Mouse (Mus musculus) embryonic facial prominence, embryonic 14.5 days (tissue): ENCODE measurements around the gene Cryba4. TPM values are rescaled to one million over a fixed set of nuclear protein-coding genes. Genes with fewer than 3 reads are reported as not detected.

Experiments
- ATAC-seq: fragments of 200-750 bp; cut with Nextera tagmentation; 2 replicates; pipeline ENCODE4 v1.8.0; 2017; ENCODE audit warnings: low read depth, moderate number of reproducible peaks, moderate TSS enrichment
- DNase-seq: peaks from one replicate; pipeline ENCODE4 v3.0.0-alpha.2; 2015; ENCODE audit warnings: low spot score
- H3K27ac ChIP-seq: fragments of 300-500 bp; sonication (generic); replicated peaks from 2 replicates; pipeline ENCODE4 v1.5.1; 2014; ENCODE audit warnings: low read depth, mild to moderate bottlenecking, low read length, moderate library complexity
- H3K27me3 ChIP-seq: fragments of 300-500 bp; sonication (generic); replicated peaks from 2 replicates; pipeline ENCODE4 v1.6.1; 2014; ENCODE audit warnings: low read length; ENCODE audit not compliant: control insufficient read depth, insufficient read depth
- H3K36me3 ChIP-seq: fragments of 300-500 bp; sonication (generic); 2 replicates; pipeline ENCODE4 v1.6.1; 2014; ENCODE audit warnings: low read length, mixed read lengths; ENCODE audit not compliant: control insufficient read depth, insufficient read depth
- H3K4me1 ChIP-seq: fragments of 300-500 bp; sonication (generic); 2 replicates; pipeline ENCODE4 v1.6.1; 2014; ENCODE audit warnings: antibody characterized with exemption, low read length; ENCODE audit not compliant: control insufficient read depth, insufficient read depth
- H3K4me2 ChIP-seq: fragments of 300-500 bp; sonication (generic); 2 replicates; pipeline ENCODE4 v1.6.1; 2014; ENCODE audit warnings: low read depth, mild to moderate bottlenecking, low read length, moderate library complexity, mixed read lengths
- H3K4me3 ChIP-seq: fragments of 300-500 bp; sonication (generic); 2 replicates; pipeline ENCODE4 v1.5.1; 2014; ENCODE audit warnings: low read depth, mild to moderate bottlenecking, low read length
- H3K9ac ChIP-seq: fragments of 300-500 bp; sonication (generic); 2 replicates; pipeline ENCODE4 v1.6.1; 2014; ENCODE audit warnings: low read depth, mild to moderate bottlenecking, low read length, moderate library complexity, mixed read lengths
- H3K9me3 ChIP-seq: fragments of 300-500 bp; sonication (generic); 2 replicates; pipeline ENCODE4 v1.6.1; 2016; ENCODE audit warnings: low read length; ENCODE audit not compliant: control insufficient read depth
- WGBS: fragments of 180-500 bp; shearing (Covaris S2); extraction: QIAGEN DNeasy Blood & Tissue Kit; methylation state at CpG from one replicate; pipeline ENCODE4 v1.1.7; 2014; 5-methylcytosine and 5-hydroxymethylcytosine counted together
- polyA plus RNA-seq: library from polyadenylated mRNA; unstranded; fragments of >200 nt; fragmentation: Nextera tagmentation; extraction: Ambion mirVana; gene quantifications from 2 replicates; pipeline ENCODE4 v1.2.1, GENCODE M21; 2014

Cryba4 gene
- polyA plus RNA-seq, 1 experiment from 2014 or later: 2.8 TPM

- Histone ChIP-seq H3K36me3 (no peaks in the 10 kb centered on the region), H3K9ac (no peak overlapping the region), H3K4me3 (no peak overlapping the region), H3K27ac (no peak overlapping the region), H3K9me3 (no peaks in the 10 kb centered on the region), H3K27me3 (no peaks in the 10 kb centered on the region), H3K4me2 (no peak overlapping the region; the same call in 1 of the 2 replicates), H3K4me1 (peaks cover 18% of the 10 kb centered on the region)
- 65% methylated on average over 6 of the region's 6 CpGs for WGBS
- no peak for DNase-seq
- ATAC-seq: no peak
Observed at GRCm38 (mm10) chr5:112282123-112282779, 29.9 kb upstream of the Cryba4 start.

- H3K9me3 ChIP-seq: no peaks in the 10 kb centered on the region
- no peak overlapping the region for H3K27ac ChIP-seq
- H3K9ac ChIP-seq: no peak overlapping the region
- H3K4me1 ChIP-seq: peaks cover 18% of the 10 kb centered on the region
- no peak overlapping the region for H3K4me2 ChIP-seq
- no peaks in the 10 kb centered on the region for H3K36me3 ChIP-seq
- ATAC-seq: no peak
- no peak overlapping the region for H3K4me3 ChIP-seq
- 66% methylated on average over 4 of the region's 4 CpGs for WGBS
- DNase-seq: no peak
- no peaks in the 10 kb centered on the region for H3K27me3 ChIP-seq
Observed at GRCm38 (mm10) chr5:112281676-112282075, 29.4 kb upstream of the Cryba4 start.

- no peak overlapping the region for H3K27ac ChIP-seq
- DNase-seq (no peak), ATAC-seq (no peak)
- H3K9ac ChIP-seq: no peak overlapping the region
- H3K27me3 ChIP-seq: no peaks in the 10 kb centered on the region
- no peaks in the 10 kb centered on the region for H3K36me3 ChIP-seq
- H3K4me3 ChIP-seq: no peak overlapping the region
- H3K4me2 ChIP-seq: no peak overlapping the region
- no peaks in the 10 kb centered on the region for H3K9me3 ChIP-seq
- 49% methylated on average over 15 of the region's 15 CpGs for WGBS
- peaks cover 18% of the 10 kb centered on the region for H3K4me1 ChIP-seq
Observed at GRCm38 (mm10) chr5:112280863-112281660, 28.7 kb upstream of the Cryba4 start.

- ATAC-seq (no peak), DNase-seq (no peak)
- Histone ChIP-seq H3K36me3 (no peaks in the 10 kb centered on the region), H3K9ac (no peak overlapping the region), H3K4me1 (peaks cover 24% of the 10 kb centered on the region), H3K9me3 (no peaks in the 10 kb centered on the region), H3K27ac (peak overlapping the region; percentile 28; the same call in 1 of the 2 replicates), H3K4me2 (0 out of 2 replicates have a peak overlapping the region, but pooled peaks have one; percentile 2), H3K27me3 (no peaks in the 10 kb centered on the region), H3K4me3 (no peak overlapping the region)
- 90% methylated on average over 7 of the region's 7 CpGs for WGBS
Observed at GRCm38 (mm10) chr5:112280151-112280550, 27.8 kb upstream of the Cryba4 start.

GRCm38 (mm10) chr5:112279181-112280021, 27.1 kb upstream of the Cryba4 start:
- H3K4me2 ChIP-seq: no peak overlapping the region
- 85% methylated on average over 17 of the region's 17 CpGs for WGBS
- H3K27ac ChIP-seq: peak overlapping the region; percentile 28; the same call in 1 of the 2 replicates
- no peak overlapping the region for H3K4me3 ChIP-seq
- ATAC-seq: no peak
- no peaks in the 10 kb centered on the region for H3K36me3 ChIP-seq
- H3K9ac ChIP-seq: no peak overlapping the region; the same call in 1 of the 2 replicates
- no peak for DNase-seq
- no peaks in the 10 kb centered on the region for H3K9me3 ChIP-seq
- H3K27me3 ChIP-seq: no peaks in the 10 kb centered on the region
- peaks cover 24% of the 10 kb centered on the region for H3K4me1 ChIP-seq

GRCm38 (mm10) chr5:112277906-112278470, 25.7 kb upstream of the Cryba4 start:
- no peak overlapping the region for H3K4me3 ChIP-seq
- H3K4me1 ChIP-seq: peaks cover 24% of the 10 kb centered on the region
- peak overlapping the region; percentile 88; the same call in 1 of the 2 replicates for H3K4me2 ChIP-seq
- ATAC-seq: no peak
- no peak overlapping the region for H3K27ac ChIP-seq
- H3K9me3 ChIP-seq: no peaks in the 10 kb centered on the region
- H3K27me3 ChIP-seq: no peaks in the 10 kb centered on the region
- H3K36me3 ChIP-seq: no peaks in the 10 kb centered on the region
- 85% methylated on average over 11 of the region's 11 CpGs for WGBS
- no peak for DNase-seq
- no peak overlapping the region for H3K9ac ChIP-seq

GRCm38 (mm10) chr5:112276907-112277348, 24.6 kb upstream of the Cryba4 start:
- peak overlapping the region; percentile 71 for H3K27ac ChIP-seq
- under 1% methylated on average over 15 of the region's 24 CpGs for WGBS
- no peaks in the 10 kb centered on the region for H3K27me3 ChIP-seq
- H3K4me1 ChIP-seq: peaks cover 24% of the 10 kb centered on the region
- no peaks in the 10 kb centered on the region for H3K36me3 ChIP-seq
- DNase-seq (no peak), ATAC-seq (no peak; the same call in 1 of the 2 replicates)
- peak overlapping the region; percentile 85 for H3K4me3 ChIP-seq
- no peaks in the 10 kb centered on the region for H3K9me3 ChIP-seq
- peak overlapping the region; percentile 86 for H3K9ac ChIP-seq
- peak overlapping the region; percentile 88 for H3K4me2 ChIP-seq
